Mouse (Mus musculus): ENCODE results near the gene Kcnj9. TPM values are rescaled to one million over a fixed set of nuclear protein-coding genes. Genes with fewer than 3 reads are reported as not detected.

Kcnj9 gene
- polyA plus RNA-seq, 2 experiments, result 0.01 TPM; not detected in 1

- H3K36me3 ChIP-seq (ENCODE audit: control insufficient read depth, insufficient read depth, low read length), result no peaks in the 10 kb centered on the region
- no peaks in the 10 kb centered on the region for H3K9me3 ChIP-seq (ENCODE audit: control insufficient read depth, low read length)
- H3K4me3 ChIP-seq (replicated peaks; ENCODE audit: low read length), result no peak overlapping the region
- no peak overlapping the region for H3K4me2 ChIP-seq (replicated peaks; ENCODE audit: low read depth, low read length, severe bottlenecking)
- H3K4me1 ChIP-seq (ENCODE audit: control insufficient read depth, insufficient read depth, low read length), result no peaks in the 10 kb centered on the region
- H3K27me3 ChIP-seq (ENCODE audit: control insufficient read depth, insufficient read depth, low read length), result peaks cover 36% of the 10 kb centered on the region
- H3K9ac ChIP-seq (ENCODE audit: low read depth, low read length, severe bottlenecking), result no peak overlapping the region
- no peak overlapping the region for H3K27ac ChIP-seq (replicated peaks; ENCODE audit: low read depth, low read length)
- ATAC-seq (ENCODE audit: low FRiP score, low read depth) (no peak), DNase-seq (ENCODE audit: low spot score) (no peak)
- 51% methylated on average over 3 of the region's 3 CpGs for WGBS
- no peak for TF ChIP-seq POLR2A (IDR thresholded peaks at IDR 0.05; ENCODE audit: borderline replicate concordance, extremely low read depth, insufficient read depth, insufficient read length)
These were observed 14.8 kb upstream of the Kcnj9 start for GRCm38 (mm10) chr1:172343914-172344313.

GRCm38 (mm10) chr1:172342729-172343128 is 13.6 kb upstream of the Kcnj9 start:
- Histone ChIP-seq H3K4me2 (replicated peaks; ENCODE audit: low read depth, low read length, severe bottlenecking) (no peak overlapping the region), H3K27me3 (ENCODE audit: control insufficient read depth, insufficient read depth, low read length) (peaks cover 36% of the 10 kb centered on the region)

GRCm38 (mm10) chr1:172341386-172341785 is 12.3 kb upstream of the Kcnj9 start:
- Histone ChIP-seq H3K4me2 (replicated peaks; ENCODE audit: low read depth, low read length, severe bottlenecking) (peak overlapping the region; percentile 48), H3K36me3 (ENCODE audit: control insufficient read depth, insufficient read depth, low read length) (no peaks in the 10 kb centered on the region), H3K4me1 (ENCODE audit: control insufficient read depth, insufficient read depth, low read length) (no peaks in the 10 kb centered on the region), H3K4me3 (replicated peaks; ENCODE audit: low read length) (peak overlapping the region; percentile 34), H3K27me3 (ENCODE audit: control insufficient read depth, insufficient read depth, low read length) (peaks cover 36% of the 10 kb centered on the region), H3K9me3 (ENCODE audit: control insufficient read depth, low read length) (no peaks in the 10 kb centered on the region), H3K9ac (ENCODE audit: low read depth, low read length, severe bottlenecking) (no peak overlapping the region), H3K27ac (replicated peaks; ENCODE audit: low read depth, low read length) (no peak overlapping the region)
- ATAC-seq (ENCODE audit: low FRiP score, low read depth), result 0 out of 2 replicates have a peak, but pooled peaks have one; percentile 8
- DNase-seq (ENCODE audit: low spot score), result no peak
- WGBS, result 19% methylated on average over 9 of the region's 10 CpGs
- no peak for TF ChIP-seq POLR2A (IDR thresholded peaks at IDR 0.05; ENCODE audit: borderline replicate concordance, extremely low read depth, insufficient read depth, insufficient read length)

More at GRCm38 (mm10) chr1:172342729-172343128, 13.6 kb upstream of the Kcnj9 start:
- Histone ChIP-seq H3K4me3 (replicated peaks; ENCODE audit: low read length) (no peak overlapping the region), H3K27ac (replicated peaks; ENCODE audit: low read depth, low read length) (no peak overlapping the region), H3K9ac (ENCODE audit: low read depth, low read length, severe bottlenecking) (no peak overlapping the region), H3K9me3 (ENCODE audit: control insufficient read depth, low read length) (no peaks in the 10 kb centered on the region), H3K36me3 (ENCODE audit: control insufficient read depth, insufficient read depth, low read length) (no peaks in the 10 kb centered on the region), H3K4me1 (ENCODE audit: control insufficient read depth, insufficient read depth, low read length) (no peaks in the 10 kb centered on the region)
- no peak for TF ChIP-seq POLR2A (IDR thresholded peaks at IDR 0.05; ENCODE audit: borderline replicate concordance, extremely low read depth, insufficient read depth, insufficient read length)
- ATAC-seq (ENCODE audit: low FRiP score, low read depth), result no peak
- DNase-seq (ENCODE audit: low spot score), result no peak
- 95% methylated on average over 2 of the region's 3 CpGs for WGBS

- 0 out of 2 replicates have a peak within 1 kb of the TSS, but pooled peaks have one; percentile 36 for H3K9ac ChIP-seq (ENCODE audit: low read depth, low read length, severe bottlenecking)
- no peaks in the 10 kb centered on the region for H3K4me1 ChIP-seq (ENCODE audit: control insufficient read depth, insufficient read depth, low read length)
- no peak within 1 kb of the TSS for H3K27ac ChIP-seq (replicated peaks; ENCODE audit: low read depth, low read length)
- no peaks in the 10 kb centered on the region for H3K9me3 ChIP-seq (ENCODE audit: control insufficient read depth, low read length)
- peak; percentile 91 for ATAC-seq (ENCODE audit: low FRiP score, low read depth)
- no peaks in the 10 kb centered on the region for H3K36me3 ChIP-seq (ENCODE audit: control insufficient read depth, insufficient read depth, low read length)
- no peak for TF ChIP-seq POLR2A (IDR thresholded peaks at IDR 0.05; ENCODE audit: borderline replicate concordance, extremely low read depth, insufficient read depth, insufficient read length)
- peak within 1 kb of the TSS; percentile 34 for H3K4me3 ChIP-seq (replicated peaks; ENCODE audit: low read length)
- H3K4me2 ChIP-seq (replicated peaks; ENCODE audit: low read depth, low read length, severe bottlenecking), result peak within 1 kb of the TSS; percentile 48
- H3K27me3 ChIP-seq (ENCODE audit: control insufficient read depth, insufficient read depth, low read length), result peaks cover 36% of the 10 kb centered on the region
- WGBS, result 3% methylated on average over 38 of the region's 38 CpGs
- peak; percentile 76 for DNase-seq (ENCODE audit: low spot score)
These were observed 11.7 kb upstream of the Kcnj9 start, which contains the start of gene Kcnj10 for GRCm38 (mm10) chr1:172340729-172341321. Gene Kcnj10, plus strand, starts transcription at chr1:172341210.

- no peak for TF ChIP-seq POLR2A (IDR thresholded peaks at IDR 0.05; ENCODE audit: borderline replicate concordance, extremely low read depth, insufficient read depth, insufficient read length)
- peaks cover 31% of the 10 kb centered on the region for H3K27me3 ChIP-seq (ENCODE audit: control insufficient read depth, insufficient read depth, low read length)
- no peaks in the 10 kb centered on the region for H3K36me3 ChIP-seq (ENCODE audit: control insufficient read depth, insufficient read depth, low read length)
- H3K4me1 ChIP-seq (ENCODE audit: control insufficient read depth, insufficient read depth, low read length), result no peaks in the 10 kb centered on the region
- 46% methylated on average over 2 of the region's 2 CpGs for WGBS
- H3K4me3 ChIP-seq (replicated peaks; ENCODE audit: low read length), result no peak overlapping the region
- H3K9me3 ChIP-seq (ENCODE audit: control insufficient read depth, low read length), result no peaks in the 10 kb centered on the region
- H3K4me2 ChIP-seq (replicated peaks; ENCODE audit: low read depth, low read length, severe bottlenecking), result no peak overlapping the region
- no peak overlapping the region for H3K27ac ChIP-seq (replicated peaks; ENCODE audit: low read depth, low read length)
- DNase-seq (ENCODE audit: low spot score) (no peak), ATAC-seq (ENCODE audit: low FRiP score, low read depth) (no peak)
- no peak overlapping the region for H3K9ac ChIP-seq (ENCODE audit: low read depth, low read length, severe bottlenecking)
These were observed 8.5 kb upstream of the Kcnj9 start for GRCm38 (mm10) chr1:172337411-172338185.
